Mouse (Mus musculus) embryonic stem cell, embryonic (primary cell): ENCODE results near the gene Rab8a.

Experiments
- CTCF ChIA-PET, 4 experiments: fragments of 300-600 bp in 2 of 4; fragments of 350-600 bp in 2 of 4; sonication (Branson Sonifier 250); formaldehyde crosslinking; loops; one replicate each; lab custom pipeline; 2022; ENCODE audit warnings: inconsistent platforms in 2 of 4; lab: Charles Lee
- POLR2A ChIA-PET, 4 experiments: fragments of 300-600 bp in 2 of 4; fragments of 350-600 bp in 2 of 4; sonication (Branson Sonifier 250); formaldehyde crosslinking; loops; one replicate each; lab custom pipeline; 2022; ENCODE audit warnings: antibody characterized with exemption in 4 of 4, inconsistent platforms in 1 of 4; lab: Charles Lee

Gene Rab8a

DNA sequence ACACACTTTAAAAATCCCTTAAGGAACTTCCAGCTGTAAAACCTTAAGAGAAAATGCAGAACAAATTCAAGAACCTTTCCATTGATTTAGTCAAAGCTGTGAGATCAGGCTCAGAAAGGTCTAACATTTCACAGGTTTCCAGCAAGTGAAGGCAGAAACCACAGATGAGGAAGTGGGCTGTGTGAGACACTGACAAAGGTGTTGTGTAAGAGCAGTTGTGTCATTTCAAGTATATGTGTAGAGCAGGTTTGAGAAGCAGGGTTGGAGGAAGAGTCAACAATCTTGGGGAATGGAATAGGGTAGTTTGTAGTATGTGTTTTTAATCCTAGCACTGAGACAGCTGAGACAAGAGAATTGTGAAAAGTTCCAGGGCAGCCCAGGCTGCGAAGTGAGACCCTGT lies 54.9 kb downstream of the Rab8a start:
- POLR2A ChIA-PET, result no interaction called here
- CTCF ChIA-PET, result interaction anchor here in 1 of 4 experiments (1.0 kb wide), 1 partner anchor 8 kb away, joined by 4 read pairs; no protein-coding TSS in a partner anchor

DNA sequence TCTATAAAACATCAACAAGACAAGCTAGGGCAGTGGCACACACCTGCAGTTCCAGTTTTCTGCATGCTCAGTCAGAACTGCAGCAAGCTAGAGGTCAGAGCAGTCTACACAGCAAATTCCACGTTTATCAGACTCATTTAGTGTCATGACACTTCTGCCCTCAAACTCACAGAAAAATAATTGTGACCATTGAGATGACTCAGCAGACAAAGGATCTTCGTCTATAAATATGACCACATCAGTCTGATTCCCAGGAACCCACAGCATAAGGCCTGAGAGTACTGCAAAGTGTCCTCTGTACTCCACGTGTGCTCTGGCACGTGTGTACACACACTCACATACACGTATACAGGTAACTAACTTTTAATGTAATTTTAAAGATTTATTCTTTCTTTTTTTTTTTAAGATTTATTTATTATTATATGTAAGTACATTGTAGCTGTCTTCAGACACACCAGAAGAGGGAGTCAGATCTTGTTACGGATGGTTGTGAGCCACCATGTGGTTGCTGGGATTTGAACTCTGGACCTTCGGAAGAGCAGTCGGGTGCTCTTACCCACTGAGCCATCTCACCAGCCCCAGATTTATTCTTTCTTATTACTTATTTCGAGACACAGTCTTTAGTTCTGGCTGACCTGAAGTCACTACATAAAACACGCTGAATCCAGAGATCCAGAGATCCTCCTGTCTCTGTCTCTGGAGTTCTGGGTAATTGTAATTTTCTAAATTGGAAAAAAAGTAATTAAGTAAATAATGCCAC lies 58.0 kb downstream of the Rab8a start:
- CTCF ChIA-PET, result interaction anchor here (0.5 to 6.7 kb wide), 10 partner anchors 9 to 204 kb away, joined by 3 to 145 read pairs (median 4); partner anchors contain the start of gene Ap1m1 (in 3 of the 4)
- POLR2A ChIA-PET, result interaction anchor here in 3 of 4 experiments (0.6 to 7.3 kb wide), 40 partner anchors 9 to 660 kb away, joined by 3 to 114 read pairs (median 4); partner anchors contain the start of genes Ap1m1 (in 3 of the 3), Hsh2d (in 2 of the 3), Klf2 (in 2 of the 3) and Rab8a (in 1 of the 3)

DNA sequence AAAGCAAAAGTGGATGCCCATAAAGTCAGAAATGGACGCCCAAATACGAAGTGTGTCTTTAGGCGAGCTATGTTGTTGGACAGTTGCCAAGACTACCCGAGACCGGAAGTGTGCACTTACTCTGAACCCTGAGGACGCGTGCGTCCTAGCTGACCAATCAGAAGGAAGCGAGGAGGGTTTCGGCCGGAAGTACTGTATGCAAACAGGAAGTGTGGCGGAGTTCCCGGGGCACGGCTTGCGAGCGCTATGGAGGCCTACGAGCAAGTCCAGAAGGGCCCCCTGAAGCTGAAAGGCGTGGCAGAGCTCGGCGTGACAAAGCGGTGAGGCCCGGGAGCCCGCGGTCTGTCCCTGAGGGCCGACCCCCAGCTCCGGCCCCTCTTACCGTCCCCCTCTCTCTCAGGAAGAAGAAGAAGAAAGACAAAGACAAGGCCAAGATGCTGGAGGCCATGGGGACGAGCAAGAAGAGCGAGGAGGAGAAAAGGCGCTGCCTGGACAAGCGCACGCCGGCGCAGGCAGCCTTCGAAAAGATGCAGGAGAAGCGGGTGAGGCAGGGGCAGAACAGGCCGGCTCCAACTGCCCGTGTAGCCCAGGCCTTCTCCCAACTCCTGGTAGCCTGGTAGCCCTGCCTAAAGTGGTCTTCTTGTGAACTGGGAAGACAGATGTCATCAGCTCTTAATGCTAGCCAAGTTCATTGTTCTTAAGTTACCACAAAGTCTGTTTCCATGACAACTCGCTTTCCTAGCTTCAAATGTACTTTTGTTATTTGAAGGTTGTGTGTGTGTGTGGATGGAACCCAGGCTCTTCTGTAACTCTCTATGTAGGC lies 58.8 kb downstream of the Rab8a start, which contains the start of gene Fam32a:
Fam32a (plus strand) TSS at position 190 of the 823 bp plus-strand sequence.
- POLR2A ChIA-PET, result interaction anchor here (0.6 to 7.3 kb wide), 42 partner anchors 10 to 661 kb away, joined by 3 to 114 read pairs (median 4); partner anchors contain the start of genes Ap1m1 (in 3 of the 4), Klf2 (in 3 of the 4), Hsh2d (in 2 of the 4) and Rab8a (in 1 of the 4)
- CTCF ChIA-PET, result interaction anchor here (0.7 to 6.7 kb wide), 12 partner anchors 10 to 203 kb away, joined by 3 to 145 read pairs (median 4); partner anchors contain the start of genes Ap1m1 (in 3 of the 4) and Hsh2d (in 1 of the 4)

DNA sequence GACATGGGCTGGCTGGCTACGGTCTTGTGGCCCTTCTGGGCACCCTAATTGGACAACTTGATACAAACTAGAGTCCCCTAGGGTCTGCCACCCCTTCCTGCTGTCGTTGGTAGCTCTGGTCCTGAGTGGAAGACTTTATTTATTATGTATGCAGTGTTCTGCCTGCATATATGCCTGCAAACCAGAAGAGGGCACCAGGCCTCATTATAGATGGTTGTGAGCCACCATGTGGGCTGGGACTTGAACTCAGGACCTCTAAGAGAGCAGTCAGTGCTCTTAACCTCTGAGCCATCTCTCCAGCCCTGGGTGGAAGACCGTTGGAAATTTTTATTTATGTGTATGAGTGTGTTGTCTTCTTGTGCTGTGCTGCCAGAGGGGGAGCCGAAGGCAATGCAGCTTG lies 59.8 kb downstream of the Rab8a start:
- CTCF ChIA-PET, result interaction anchor here in 2 of 4 experiments (1.2 to 6.7 kb wide), 4 partner anchors 19 to 115 kb away, joined by 3 to 145 read pairs (median 6); partner anchors contain the start of gene Ap1m1 (in 2 of the 2)
- POLR2A ChIA-PET, result interaction anchor here in 3 of 4 experiments (0.6 to 7.3 kb wide), 10 partner anchors 19 to 635 kb away, joined by 3 to 114 read pairs (median 4); partner anchors contain the start of gene Ap1m1 (in 2 of the 3)

DNA sequence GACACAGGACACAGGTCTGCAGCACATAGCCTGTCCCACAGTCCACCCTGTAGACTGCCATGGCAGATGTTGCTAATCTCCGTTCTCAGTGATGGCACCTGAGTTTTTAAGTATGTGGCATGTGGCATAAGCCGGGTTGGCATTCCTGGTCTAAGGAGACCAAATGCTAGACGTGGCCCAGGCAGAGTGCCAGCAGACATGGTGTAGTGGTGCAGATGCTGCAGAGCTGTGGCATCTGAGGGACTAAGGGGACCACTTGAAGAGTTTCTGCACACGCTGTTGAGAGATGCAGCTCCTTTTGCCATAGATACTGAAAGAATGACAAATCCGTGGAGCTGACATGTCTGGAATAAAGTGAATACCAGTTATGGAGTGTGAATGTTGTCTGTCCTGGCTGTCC lies 61.7 kb downstream of the Rab8a start:
- ChIA-PET CTCF (interaction anchor here in 3 of 4 experiments (2.5 to 6.7 kb wide), 3 partner anchors 17 kb away, joined by 38 to 145 read pairs (median 70); partner anchors contain the start of gene Ap1m1 (in 3 of the 3)), POLR2A (interaction anchor here in 3 of 4 experiments (1.1 to 7.3 kb wide), 3 partner anchors 17 to 18 kb away, joined by 5 to 114 read pairs (median 7); partner anchors contain the start of gene Ap1m1 (in 3 of the 3))
